Mouse (Mus musculus) left cerebral cortex, adult 11 months (tissue): ENCODE results near the gene Crtc2.

Experiments
- DNase-seq: peaks from one replicate; pipeline ENCODE4 v3.0.0; 2022; ENCODE audit warnings: low spot score

The Crtc2 gene

GRCm38 (mm10) chr3:90253653-90254418 lies at the start of gene Crtc2:
TSS of gene Crtc2 (plus strand) at chr3:90254163.
- peak; percentile 97 for DNase-seq

GRCm38 (mm10) chr3:90204582-90204981 lies 49.4 kb upstream of the Crtc2 start:
- DNase-seq, result no peak

- DNase-seq, result no peak
Measured at GRCm38 (mm10) chr3:90208662-90209061, 45.3 kb upstream of the Crtc2 start.

GRCm38 (mm10) chr3:90209908-90210566 lies 43.9 kb upstream of the Crtc2 start:
- no peak for DNase-seq

GRCm38 (mm10) chr3:90211475-90212398 lies 42.2 kb upstream of the Crtc2 start:
- DNase-seq, result no peak

GRCm38 (mm10) chr3:90212723-90213122 lies 41.2 kb upstream of the Crtc2 start:
- no peak for DNase-seq

GRCm38 (mm10) chr3:90213377-90213866 lies 40.5 kb upstream of the Crtc2 start, which contains the start of the genes Rps27 and Rab13:
TSS of gene Rps27 (minus strand) at chr3:90213651.
TSS of gene Rab13 (plus strand) at chr3:90213695.
- DNase-seq, result peak; percentile 90

- DNase-seq, result no peak
Measured at GRCm38 (mm10) chr3:90213956-90214684, 39.8 kb upstream of the Crtc2 start.

- DNase-seq, result no peak
Measured at GRCm38 (mm10) chr3:90215825-90216380, 38.1 kb upstream of the Crtc2 start.

- peak; percentile 28 for DNase-seq
Measured at GRCm38 (mm10) chr3:90220088-90220487, 33.9 kb upstream of the Crtc2 start.

- no peak for DNase-seq
Measured at GRCm38 (mm10) chr3:90220531-90220951, 33.4 kb upstream of the Crtc2 start.

GRCm38 (mm10) chr3:90221123-90221522 lies 32.8 kb upstream of the Crtc2 start:
- no peak for DNase-seq

GRCm38 (mm10) chr3:90222455-90222854 lies 31.5 kb upstream of the Crtc2 start:
- DNase-seq, result no peak

GRCm38 (mm10) chr3:90222941-90223340 lies 31.0 kb upstream of the Crtc2 start:
- no peak for DNase-seq

GRCm38 (mm10) chr3:90224331-90224730 lies 29.6 kb upstream of the Crtc2 start:
- no peak for DNase-seq

- DNase-seq, result no peak
Measured at GRCm38 (mm10) chr3:90231075-90231474, 22.9 kb upstream of the Crtc2 start.

GRCm38 (mm10) chr3:90231507-90232333 lies 22.2 kb upstream of the Crtc2 start, which contains the start of gene Jtb:
TSS of gene Jtb (plus strand) at chr3:90231597.
- peak; percentile 93 for DNase-seq

- no peak for DNase-seq
Measured at GRCm38 (mm10) chr3:90241251-90241650, 12.7 kb upstream of the Crtc2 start.

- no peak for DNase-seq
Measured at GRCm38 (mm10) chr3:90241669-90242358, 12.1 kb upstream of the Crtc2 start.
